Mouse (Mus musculus) forebrain, embryonic 11.5 days (tissue): ENCODE results near the gene Cpz. TPM values are rescaled to one million over a fixed set of nuclear protein-coding genes. Genes with fewer than 3 reads are reported as not detected.
A peak's percentile ranks its signal among the peaks of the same experiment; 100 is the strongest.

ENCODE experiments used
- ATAC-seq: fragments of 200-750 bp; cut with Nextera tagmentation; replicated peaks from 2 replicates; pipeline ENCODE4 v1.8.0; 2017; ENCODE audit warnings: moderate TSS enrichment; ENCODE audit not compliant: low FRiP score
- DNase-seq: peaks from one replicate; pipeline ENCODE4 v3.0.0-alpha.2; 2017; ENCODE audit warnings: low spot score
- H3K27ac ChIP-seq: fragments of 300-500 bp; sonication (generic); 2 replicates; pipeline ENCODE4 v1.5.1; 2014; ENCODE audit warnings: low read depth, low read length
- H3K27me3 ChIP-seq: fragments of 300-500 bp; sonication (generic); 2 replicates; pipeline ENCODE4 v1.6.1; 2014; ENCODE audit warnings: mild to moderate bottlenecking, low read length, mixed read lengths; ENCODE audit not compliant: control insufficient read depth, insufficient read depth
- H3K36me3 ChIP-seq: fragments of 300-500 bp; sonication (generic); 2 replicates; pipeline ENCODE4 v1.6.1; 2014; ENCODE audit warnings: mild to moderate bottlenecking, low read length, moderate library complexity, mixed read lengths; ENCODE audit not compliant: control insufficient read depth, insufficient read depth
- H3K4me1 ChIP-seq: fragments of 300-500 bp; sonication (generic); replicated peaks from 2 replicates; pipeline ENCODE4 v1.6.1; 2014; ENCODE audit warnings: low read length, mixed read lengths; ENCODE audit not compliant: control insufficient read depth, insufficient read depth
- H3K4me2 ChIP-seq: fragments of 300-500 bp; sonication (generic); 2 replicates; pipeline ENCODE4 v1.6.1; 2014; ENCODE audit warnings: low read depth, mild to moderate bottlenecking, low read length, moderate library complexity, mixed read lengths; ENCODE audit not compliant: severe bottlenecking
- H3K4me3 ChIP-seq: fragments of 300-500 bp; sonication (generic); 2 replicates; pipeline ENCODE4 v1.5.1; 2014; ENCODE audit warnings: low read depth, low read length
- H3K9ac ChIP-seq: fragments of 300-500 bp; sonication (generic); 2 replicates; pipeline ENCODE4 v1.6.1; 2014; ENCODE audit warnings: low read length
- H3K9me3 ChIP-seq: fragments of 300-500 bp; sonication (generic); 2 replicates; pipeline ENCODE4 v1.6.1; 2016; ENCODE audit warnings: low read length, mixed read lengths; ENCODE audit not compliant: control insufficient read depth
- WGBS: fragments of 180-500 bp; shearing (Covaris S2); extraction: QIAGEN DNeasy Blood & Tissue Kit; methylation state at CpG from one replicate; pipeline ENCODE4 v1.1.7; 2014; 5-methylcytosine and 5-hydroxymethylcytosine counted together
- polyA plus RNA-seq: library from polyadenylated mRNA; unstranded; fragments of >200 nt; fragmentation: Nextera tagmentation; extraction: Ambion mirVana; gene quantifications from 2 replicates; pipeline ENCODE4 v1.2.1, GENCODE M21; 2014

Gene Cpz
- polyA plus RNA-seq, 1 experiment from 2014 or later: 4.7 TPM

DNA sequence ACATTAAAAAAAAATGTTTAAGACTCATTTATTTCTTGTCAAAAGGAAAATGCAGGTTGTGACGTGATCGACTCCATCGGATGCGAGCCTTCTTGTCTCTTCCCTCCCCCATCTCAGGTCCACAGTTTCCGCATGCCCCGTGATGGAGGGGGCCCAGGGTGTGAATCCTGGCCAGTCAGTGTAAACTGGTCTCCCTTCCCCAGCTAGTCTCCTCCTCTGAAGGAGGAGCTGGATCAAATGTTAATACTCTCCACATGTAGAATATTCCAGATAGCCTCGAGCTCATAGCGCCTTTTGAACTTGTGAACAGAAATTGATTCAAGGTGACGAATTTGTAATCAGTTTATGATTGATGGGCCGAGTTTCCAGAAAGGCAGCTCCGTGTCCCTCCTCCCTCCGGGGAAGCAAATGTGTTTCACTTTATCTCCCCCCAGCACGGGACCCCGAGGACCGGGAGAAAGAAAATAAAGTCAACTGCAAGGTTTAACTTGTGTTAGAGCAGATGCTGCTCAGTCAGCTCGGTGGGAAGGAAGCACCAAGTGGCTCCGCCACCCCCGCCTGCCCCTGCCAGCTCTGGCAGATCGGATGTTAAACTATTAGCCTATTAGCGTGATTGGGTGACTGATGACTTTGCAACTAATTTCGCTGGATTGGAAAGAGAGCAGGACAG, 59.4 kb downstream of the Cpz start:
- no peak for ATAC-seq

DNA sequence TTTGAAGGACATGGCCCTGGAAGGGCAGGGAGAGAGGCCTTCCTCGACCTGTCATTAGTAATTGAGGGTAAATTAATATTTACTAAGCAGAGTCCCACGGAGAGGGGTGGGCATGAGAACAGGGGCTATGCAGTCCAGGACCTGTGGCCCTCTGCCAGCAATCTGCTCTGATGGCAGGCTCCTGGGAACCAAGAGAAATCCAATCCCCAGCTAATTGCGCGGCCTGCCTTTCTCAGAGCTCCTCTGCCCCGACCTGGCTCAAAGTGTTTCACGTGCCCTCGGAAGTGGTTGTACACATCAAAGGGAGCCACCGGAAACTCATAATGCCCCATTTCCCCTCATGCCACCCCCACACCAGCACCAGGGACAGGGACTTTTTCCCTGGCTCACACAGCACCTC, 63.4 kb downstream of the Cpz start:
- Histone ChIP-seq H3K27ac (no peak overlapping the region), H3K4me2 (no peak overlapping the region), H3K4me3 (no peak overlapping the region), H3K9me3 (no peaks in the 10 kb centered on the region), H3K36me3 (no peaks in the 10 kb centered on the region), H3K9ac (no peak overlapping the region), H3K4me1 (0 out of 2 replicates have a peak, but pooled peaks cover 1% of the 10 kb centered on the region), H3K27me3 (no peaks in the 10 kb centered on the region; the same call in 1 of the 2 replicates)
- DNase-seq (no peak), ATAC-seq (no peak)
- WGBS: 54% methylated on average over 8 of the region's 8 CpGs

More for the DNA sequence above, 59.4 kb downstream of the Cpz start:
- H3K9me3 ChIP-seq: no peaks in the 10 kb centered on the region
- DNase-seq: peak; percentile 62
- no peak overlapping the region for H3K27ac ChIP-seq
- 64% methylated on average over 21 of the region's 21 CpGs for WGBS
- 0 out of 2 replicates have a peak, but pooled peaks cover 1% of the 10 kb centered on the region for H3K4me1 ChIP-seq
- H3K9ac ChIP-seq: no peak overlapping the region
- no peaks in the 10 kb centered on the region for H3K27me3 ChIP-seq
- no peaks in the 10 kb centered on the region for H3K36me3 ChIP-seq
- H3K4me3 ChIP-seq: no peak overlapping the region
- H3K4me2 ChIP-seq: no peak overlapping the region

DNA sequence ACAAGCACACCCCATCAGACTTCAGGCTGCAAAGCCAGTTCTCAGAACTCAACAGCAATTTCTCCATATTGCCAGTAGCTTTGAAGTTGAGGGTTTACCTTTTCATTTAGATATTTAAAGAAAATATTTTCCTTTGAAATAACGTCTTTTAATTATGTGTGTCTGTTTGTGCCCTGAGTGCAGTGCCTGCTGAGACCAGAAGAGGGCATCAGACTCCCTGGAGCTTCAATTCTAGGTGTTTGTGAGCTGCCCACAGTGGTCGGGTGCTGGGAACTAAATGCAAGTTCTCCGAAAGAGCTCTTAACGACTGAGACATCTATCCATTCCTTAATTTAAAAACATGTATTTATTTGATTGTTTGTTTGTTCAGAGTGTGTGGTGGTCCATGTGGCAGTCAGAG, 65.7 kb downstream of the Cpz start:
- Histone ChIP-seq H3K9ac (no peak overlapping the region), H3K4me3 (no peak overlapping the region), H3K4me2 (no peak overlapping the region), H3K4me1 (peaks cover 14% of the 10 kb centered on the region), H3K27me3 (no peaks in the 10 kb centered on the region; the same call in 1 of the 2 replicates), H3K36me3 (no peaks in the 10 kb centered on the region), H3K27ac (no peak overlapping the region), H3K9me3 (no peaks in the 10 kb centered on the region)
- ATAC-seq: no peak
- 79% methylated on average over 4 of the region's 4 CpGs for WGBS
- no peak for DNase-seq

DNA sequence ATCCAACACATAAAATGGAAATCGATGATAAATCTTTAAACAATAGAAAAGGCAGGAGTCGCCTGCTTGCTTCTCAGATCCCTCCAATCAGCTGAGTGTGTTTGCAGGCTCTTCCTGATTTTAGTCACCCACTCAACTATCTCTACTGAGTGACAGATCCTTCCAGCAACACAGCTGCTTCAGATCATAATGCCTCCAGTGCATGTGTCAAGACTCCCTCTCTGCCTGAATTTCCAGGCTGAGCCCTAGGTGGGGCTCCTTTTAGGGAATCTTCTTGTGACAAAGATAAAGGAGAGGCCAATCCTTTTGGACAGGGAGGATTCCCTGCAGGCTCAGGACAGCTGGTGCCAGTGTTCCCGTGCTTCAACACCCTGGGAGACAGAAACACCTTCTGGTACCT, 67.2 kb downstream of the Cpz start:
- Histone ChIP-seq H3K4me2 (no peak overlapping the region), H3K9me3 (no peaks in the 10 kb centered on the region), H3K36me3 (no peaks in the 10 kb centered on the region), H3K27me3 (no peaks in the 10 kb centered on the region; the same call in 1 of the 2 replicates), H3K27ac (no peak overlapping the region), H3K9ac (no peak overlapping the region), H3K4me1 (peaks cover 20% of the 10 kb centered on the region), H3K4me3 (no peak overlapping the region)
- ATAC-seq (no peak), DNase-seq (no peak)
- WGBS: 69% methylated on average over 3 of the region's 3 CpGs

DNA sequence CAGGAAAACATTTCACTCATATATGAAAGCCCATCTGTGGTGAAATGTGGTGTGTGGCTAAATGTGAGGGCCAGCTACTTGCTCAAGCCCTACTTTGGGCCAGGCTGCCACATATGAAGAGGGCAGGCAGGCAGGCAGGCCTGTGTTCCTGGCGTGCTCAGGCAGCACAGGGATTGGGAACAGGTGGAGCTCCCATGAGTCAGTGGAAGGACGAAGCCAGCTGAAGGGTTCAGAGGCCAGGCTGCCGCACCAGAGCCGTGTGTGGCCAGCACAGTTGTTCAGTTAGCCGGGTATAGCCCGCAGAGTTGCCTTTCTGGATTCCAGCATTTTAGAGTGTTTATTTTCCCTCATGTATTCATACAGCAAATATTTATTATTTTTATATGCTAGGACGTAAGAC, 68.1 kb downstream of the Cpz start:
- Histone ChIP-seq H3K27me3 (no peaks in the 10 kb centered on the region; the same call in 1 of the 2 replicates), H3K27ac (no peak overlapping the region), H3K36me3 (no peaks in the 10 kb centered on the region), H3K9ac (no peak overlapping the region), H3K4me2 (no peak overlapping the region), H3K9me3 (no peaks in the 10 kb centered on the region), H3K4me1 (peaks cover 20% of the 10 kb centered on the region), H3K4me3 (no peak overlapping the region)
- 86% methylated on average over 7 of the region's 7 CpGs for WGBS
- DNase-seq (no peak), ATAC-seq (no peak)

DNA sequence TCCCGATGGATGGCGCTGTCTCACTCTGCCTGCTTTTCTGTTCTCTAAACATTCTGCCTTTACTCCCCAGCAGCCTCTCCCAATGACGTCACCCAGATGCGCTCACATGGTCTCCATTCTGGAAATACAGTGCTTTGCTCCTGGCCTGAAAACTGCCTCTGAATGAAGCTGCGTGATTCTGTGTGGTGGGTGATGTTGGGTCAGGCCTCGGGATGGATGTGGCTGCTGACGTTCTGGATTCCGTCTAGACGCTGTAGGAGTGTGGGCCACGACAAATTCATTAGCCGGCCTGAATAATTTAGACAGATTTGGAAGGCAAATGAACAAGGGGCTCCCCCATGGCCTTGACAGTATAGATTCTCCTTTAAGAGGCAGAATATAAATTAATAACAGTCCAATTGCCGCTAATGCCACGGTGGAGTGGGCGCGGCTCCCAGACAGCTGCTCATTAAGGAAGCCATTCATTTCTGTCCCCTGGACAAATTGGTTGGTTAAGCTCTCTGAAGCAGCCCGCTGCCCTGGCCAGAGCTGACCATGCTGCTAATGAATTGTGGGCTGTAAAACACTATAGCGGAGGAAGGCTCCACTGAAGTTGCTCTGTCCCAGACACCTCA, 71.2 kb downstream of the Cpz start:
- Histone ChIP-seq H3K4me3 (no peak overlapping the region), H3K4me1 (peaks cover 18% of the 10 kb centered on the region), H3K27ac (peak overlapping the region; percentile 55), H3K9ac (no peak overlapping the region), H3K36me3 (no peaks in the 10 kb centered on the region), H3K4me2 (peak overlapping the region; percentile 12; the same call in 1 of the 2 replicates), H3K9me3 (no peaks in the 10 kb centered on the region), H3K27me3 (no peaks in the 10 kb centered on the region; the same call in 1 of the 2 replicates)
- ATAC-seq: peak; percentile 84
- 21% methylated on average over 17 of the region's 17 CpGs for WGBS
- peak; percentile 83 for DNase-seq

Other genes with a start within 250 kb of the Cpz start
- 0.05 TPM in 1 of 2 replicates, not detected in the other for gene Adra2c, start 247.4 kb downstream of the Cpz start, polyA plus RNA-seq
- 0.44 and 0.55 TPM in 2 replicates for gene Hmx1, start 136.6 kb downstream of the Cpz start, polyA plus RNA-seq
- gene Trmt44, start 49.4 kb upstream of the Cpz start, polyA plus RNA-seq: 10.5 and 12.0 TPM in 2 replicates
- gene Acox3, start 57.3 kb upstream of the Cpz start, polyA plus RNA-seq: 15.5 and 15.6 TPM in 2 replicates
- gene Htra3, start 154.1 kb upstream of the Cpz start, polyA plus RNA-seq: 5.7 and 6.3 TPM in 2 replicates
- 3.4 TPM in 2 replicates for gene Sh3tc1, start 214.3 kb upstream of the Cpz start, polyA plus RNA-seq
- gene Ablim2, start 232.2 kb upstream of the Cpz start, polyA plus RNA-seq: 0.09 TPM in 1 of 2 replicates, not detected in the other